Mouse (Mus musculus) midbrain, embryonic 13.5 days (tissue): ENCODE measurements around the gene Olfr859. TPM values are rescaled to one million over a fixed set of nuclear protein-coding genes. Genes with fewer than 3 reads are reported as not detected.
"Not testable (repeated sequence)": the region's sequence is repeated elsewhere in the genome, so short reads cannot be mapped to it uniquely, and the experiment has no call there.

Experiments used
- ATAC-seq: fragments of 200-750 bp; cut with Nextera tagmentation; 2 replicates; pipeline ENCODE4 v1.8.0; 2017; ENCODE audit warnings: mild to moderate bottlenecking, moderate TSS enrichment, moderate library complexity
- H3K27ac ChIP-seq: fragments of 300-500 bp; sonication (generic); 2 replicates; pipeline ENCODE4 v1.5.1; 2015; ENCODE audit warnings: inconsistent platforms, mild to moderate bottlenecking, moderate library complexity
- H3K27me3 ChIP-seq: fragments of 300-500 bp; sonication (generic); 2 replicates; pipeline ENCODE4 v1.6.1; 2015; ENCODE audit warnings: mild to moderate bottlenecking, inconsistent platforms
- H3K36me3 ChIP-seq: fragments of 300-500 bp; sonication (generic); 2 replicates; pipeline ENCODE4 v1.6.1; 2015; ENCODE audit warnings: mild to moderate bottlenecking, inconsistent platforms
- H3K4me1 ChIP-seq: fragments of 300-500 bp; sonication (generic); replicated peaks from 2 replicates; pipeline ENCODE4 v1.6.1; 2015; ENCODE audit warnings: inconsistent platforms
- H3K4me2 ChIP-seq: fragments of 300-500 bp; sonication (generic); replicated peaks from 2 replicates; pipeline ENCODE4 v1.6.1; 2015; ENCODE audit warnings: moderate library complexity, mild to moderate bottlenecking, inconsistent platforms
- H3K4me3 ChIP-seq: fragments of 300-500 bp; sonication (generic); replicated peaks from 2 replicates; pipeline ENCODE4 v1.5.1; 2015; ENCODE audit warnings: mild to moderate bottlenecking, inconsistent platforms
- H3K9ac ChIP-seq: fragments of 300-500 bp; sonication (generic); replicated peaks from 2 replicates; pipeline ENCODE4 v1.6.1; 2015; ENCODE audit warnings: mild to moderate bottlenecking, inconsistent platforms
- H3K9me3 ChIP-seq: fragments of 300-500 bp; sonication (generic); 2 replicates; pipeline ENCODE4 v1.6.1; 2016; ENCODE audit warnings: mild to moderate bottlenecking, inconsistent platforms
- WGBS: fragments of 180-500 bp; shearing (Covaris S2); methylation state at CpG from one replicate; pipeline ENCODE4 v1.1.7; 2015; 5-methylcytosine and 5-hydroxymethylcytosine counted together
- polyA plus RNA-seq: library from polyadenylated mRNA; unstranded; fragments of >200 nt; fragmentation: Nextera tagmentation; extraction: Ambion mirVana; gene quantifications from 2 replicates; pipeline ENCODE4 v1.2.1, GENCODE M21; 2015

The Olfr859 gene
- not detected in 2 replicates for polyA plus RNA-seq

DNA sequence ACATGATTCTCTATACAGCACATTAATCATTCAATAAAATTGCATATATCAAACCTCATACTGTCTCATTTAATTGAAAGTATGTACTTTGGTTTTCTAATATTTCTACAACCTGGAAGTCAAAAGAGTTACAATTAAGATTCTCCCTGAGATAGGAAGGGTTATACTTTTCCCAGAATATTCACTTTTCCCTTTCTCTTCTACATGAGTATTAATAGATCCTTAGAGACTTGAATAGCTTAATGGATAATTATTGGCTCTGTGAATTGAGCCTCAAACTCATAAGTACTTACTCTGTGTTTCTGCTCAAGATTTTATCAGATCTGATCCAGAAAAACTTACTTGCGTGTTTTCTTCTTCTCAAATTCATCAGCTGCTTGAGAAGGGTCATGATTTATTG is at the start of gene Olfr859:
Gene Olfr859, plus strand, starts transcription at position 301 of the 400 bp plus-strand sequence.
- H3K36me3 ChIP-seq, ATAC-seq, H3K27me3 ChIP-seq, H3K4me3 ChIP-seq, H3K9me3 ChIP-seq, H3K9ac ChIP-seq, H3K4me1 ChIP-seq, H3K27ac ChIP-seq, H3K4me2 ChIP-seq: not testable (repeated sequence)
- 64% methylated on average over 1 of the region's 1 CpGs for WGBS

DNA sequence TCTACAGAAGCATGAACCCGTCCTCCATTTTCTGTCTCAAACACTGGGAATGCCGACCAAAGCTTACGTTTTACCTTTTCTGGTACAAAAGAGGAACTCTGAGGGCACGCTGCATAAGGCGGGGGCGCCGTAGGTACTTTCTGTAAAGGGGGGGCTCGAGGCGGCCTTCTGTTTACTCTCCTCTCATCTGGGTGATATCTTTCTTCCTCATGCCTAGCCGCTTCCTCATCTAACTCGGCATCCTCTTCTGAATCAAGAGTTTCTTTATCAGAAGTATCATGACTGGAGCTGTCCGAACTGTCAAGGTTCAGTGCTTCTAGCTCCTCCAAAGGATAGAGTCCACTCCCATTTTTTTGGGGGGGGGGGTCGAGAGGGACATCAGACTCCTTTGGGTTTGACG is 35.6 kb upstream of the Olfr859 start:
- WGBS: 89% methylated on average over 14 of the region's 14 CpGs
- Histone ChIP-seq H3K27ac (no peak overlapping the region), H3K4me1 (no peaks in the 10 kb centered on the region), H3K9me3 (peaks cover 40% of the 10 kb centered on the region), H3K36me3 (no peaks in the 10 kb centered on the region), H3K27me3 (no peaks in the 10 kb centered on the region), H3K4me3 (no peak overlapping the region), H3K9ac (no peak overlapping the region), H3K4me2 (no peak overlapping the region)
- ATAC-seq: no peak

GRCm38 (mm10) chr9:19769701-19770100 is 35.0 kb upstream of the Olfr859 start:
- H3K9ac ChIP-seq: no peak overlapping the region
- H3K4me1 ChIP-seq: no peaks in the 10 kb centered on the region
- H3K4me2 ChIP-seq: no peak overlapping the region
- 93% methylated on average over 14 of the region's 14 CpGs for WGBS
- H3K9me3 ChIP-seq: peaks cover 36% of the 10 kb centered on the region
- ATAC-seq: no peak
- no peak overlapping the region for H3K27ac ChIP-seq
- H3K4me3 ChIP-seq: no peak overlapping the region
- no peaks in the 10 kb centered on the region for H3K36me3 ChIP-seq
- no peaks in the 10 kb centered on the region for H3K27me3 ChIP-seq

DNA sequence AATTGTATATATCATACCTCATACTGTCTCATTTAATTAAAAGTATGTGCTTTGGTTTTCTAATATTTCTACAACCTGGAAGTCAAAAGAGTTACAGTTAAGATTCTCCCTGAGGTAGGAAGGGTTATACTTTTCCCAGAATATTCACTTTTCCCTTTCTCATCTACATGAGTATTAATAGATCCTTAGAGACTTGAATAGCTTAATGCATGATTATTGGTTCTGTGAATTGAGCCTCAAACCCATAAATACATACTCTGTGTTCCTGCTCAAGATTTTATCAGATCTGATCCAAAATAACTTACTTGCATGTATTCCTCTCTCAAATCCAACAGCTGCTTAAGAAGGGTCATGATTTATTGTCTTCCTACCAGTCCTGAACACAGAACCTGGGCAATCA is 24.7 kb upstream of the Olfr859 start, which contains the start of gene Olfr58:
Gene Olfr58, plus strand, starts transcription at position 301 of the 400 bp plus-strand sequence.
- no peak within 1 kb of the TSS for H3K27ac ChIP-seq
- H3K4me1 ChIP-seq: no peaks in the 10 kb centered on the region
- H3K9me3 ChIP-seq: peaks cover 9% of the 10 kb centered on the region
- no peaks in the 10 kb centered on the region for H3K27me3 ChIP-seq
- no peak within 1 kb of the TSS for H3K4me3 ChIP-seq
- H3K36me3 ChIP-seq: no peaks in the 10 kb centered on the region
- no peak within 1 kb of the TSS for H3K4me2 ChIP-seq
- ATAC-seq: no peak
- no peak within 1 kb of the TSS for H3K9ac ChIP-seq

GRCm38 (mm10) chr9:19803000-19803399 is 1.7 kb upstream of the Olfr859 start:
- no peak overlapping the region for H3K9ac ChIP-seq
- no peak overlapping the region for H3K4me2 ChIP-seq
- no peak overlapping the region for H3K27ac ChIP-seq
- no peak for ATAC-seq
- no peak overlapping the region for H3K4me3 ChIP-seq
- no peaks in the 10 kb centered on the region for H3K36me3 ChIP-seq
- H3K9me3 ChIP-seq: peaks cover 10% of the 10 kb centered on the region; the same call in 1 of the 2 replicates
- no peaks in the 10 kb centered on the region for H3K27me3 ChIP-seq
- no peaks in the 10 kb centered on the region for H3K4me1 ChIP-seq
- 82% methylated on average over 1 of the region's 1 CpGs for WGBS

DNA sequence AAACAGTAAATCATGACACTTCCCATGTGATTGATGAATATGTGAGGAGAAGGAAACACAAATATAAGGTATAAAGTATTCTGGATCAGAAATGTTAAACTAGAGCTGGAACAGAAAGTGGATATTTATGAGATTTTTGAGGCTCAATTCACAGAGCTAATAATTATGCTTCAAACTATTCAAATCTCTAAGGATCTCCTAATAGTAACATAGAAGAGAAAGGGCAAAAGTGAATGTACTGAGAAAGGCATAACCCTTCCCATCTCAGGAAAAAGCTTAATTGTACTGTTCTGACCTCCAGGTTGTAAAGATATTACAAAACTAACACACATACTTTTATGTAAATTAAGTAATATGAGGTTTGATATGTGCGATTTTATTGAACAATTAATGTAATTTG is 44.9 kb downstream of the Olfr859 start, which contains the start of gene Olfr860:
Gene Olfr860, minus strand, starts transcription at position 101 of the 400 bp plus-strand sequence.
- no peaks in the 10 kb centered on the region for H3K4me1 ChIP-seq
- no peak within 1 kb of the TSS for H3K4me2 ChIP-seq
- H3K27ac ChIP-seq: no peak within 1 kb of the TSS
- no peaks in the 10 kb centered on the region for H3K9me3 ChIP-seq
- H3K36me3 ChIP-seq: no peaks in the 10 kb centered on the region
- WGBS: 80% methylated on average over 1 of the region's 1 CpGs
- H3K4me3 ChIP-seq: no peak within 1 kb of the TSS
- H3K9ac ChIP-seq: no peak within 1 kb of the TSS
- no peak for ATAC-seq
- H3K27me3 ChIP-seq: no peaks in the 10 kb centered on the region

Other genes with a start within 250 kb of the Olfr859 start
- gene Olfr854, start 237.5 kb upstream of the Olfr859 start, polyA plus RNA-seq: not detected in 2 replicates
- gene Olfr855, start 222.3 kb upstream of the Olfr859 start, polyA plus RNA-seq: not detected in 2 replicates
- 45.2 and 45.6 TPM in 2 replicates for gene Zfp317, start 182.8 kb upstream of the Olfr859 start, polyA plus RNA-seq
- not detected in 2 replicates for gene Olfr857, start 95.5 kb upstream of the Olfr859 start, polyA plus RNA-seq
- not detected in 2 replicates for gene Olfr58, start 24.6 kb upstream of the Olfr859 start, polyA plus RNA-seq
- gene Olfr860, start 44.8 kb downstream of the Olfr859 start, polyA plus RNA-seq: not detected in 2 replicates
- gene Olfr862, start 83.1 kb downstream of the Olfr859 start, polyA plus RNA-seq: not detected in 2 replicates
- 0.15 and 0.21 TPM in 2 replicates for gene Olfr77, start 112.0 kb downstream of the Olfr859 start, polyA plus RNA-seq
- not detected in 2 replicates for gene Olfr866, start 223.1 kb downstream of the Olfr859 start, polyA plus RNA-seq